Mouse (Mus musculus): ENCODE data around the gene Flvcr1. TPM values are rescaled to one million over a fixed set of nuclear protein-coding genes. Genes with fewer than 3 reads are reported as not detected.

Flvcr1 gene
- total and polyA plus RNA-seq, 2 experiments = 2.7 to 4.1 TPM

- 94% methylated on average over 3 of the region's 3 CpGs for WGBS
- no peaks in the 10 kb centered on the region for H3K4me1 ChIP-seq (ENCODE audit: control insufficient read depth, insufficient read depth, low read length)
- DNase-seq (ENCODE audit: extremely low read depth, low read depth, low spot score) = no peak
Measured at GRCm38 (mm10) chr1:191053555-191053954, 27.6 kb upstream of the Flvcr1 start.

GRCm38 (mm10) chr1:191046231-191046824 lies 20.4 kb upstream of the Flvcr1 start:
- TF ChIP-seq CTCF (IDR thresholded peaks at IDR 0.05; ENCODE audit: low read depth, low read length) = no peak
- TF ChIP-seq POLR2A (IDR thresholded peaks at IDR 0.05; ENCODE audit: extremely low read depth, insufficient read depth, low read length) = no peak
- H3K4me3 ChIP-seq (ENCODE audit: insufficient read depth, low read depth, low read length) = no peak overlapping the region
- no peak overlapping the region for H3K27ac ChIP-seq (replicated peaks; ENCODE audit: insufficient read depth, low read depth, low read length)
- WGBS = 90% methylated on average over 7 of the region's 7 CpGs
- no peaks in the 10 kb centered on the region for H3K4me1 ChIP-seq (ENCODE audit: control insufficient read depth, insufficient read depth, low read length)
- H3K27me3 ChIP-seq (ENCODE audit: control insufficient read depth, insufficient read depth, low read length) = no peaks in the 10 kb centered on the region
- H3K79me2 ChIP-seq (ENCODE audit: control insufficient read depth, insufficient read depth, low read length) = no peaks in the 10 kb centered on the region
- H3K36me3 ChIP-seq (ENCODE audit: control insufficient read depth, insufficient read depth, low read length) = peaks cover 2% of the 10 kb centered on the region; the same call in 1 of the 2 replicates
- H3K9ac ChIP-seq (ENCODE audit: low read depth, low read length) = no peak overlapping the region
- no peak for DNase-seq (ENCODE audit: extremely low read depth, low read depth, low spot score)

More at GRCm38 (mm10) chr1:191053555-191053954, 27.6 kb upstream of the Flvcr1 start:
- Histone ChIP-seq H3K36me3 (ENCODE audit: control insufficient read depth, insufficient read depth, low read length) (peaks cover 5% of the 10 kb centered on the region; the same call in 1 of the 2 replicates), H3K27ac (replicated peaks; ENCODE audit: insufficient read depth, low read depth, low read length) (no peak overlapping the region), H3K27me3 (ENCODE audit: control insufficient read depth, insufficient read depth, low read length) (no peaks in the 10 kb centered on the region), H3K4me3 (ENCODE audit: insufficient read depth, low read depth, low read length) (no peak overlapping the region), H3K79me2 (ENCODE audit: control insufficient read depth, insufficient read depth, low read length) (no peaks in the 10 kb centered on the region), H3K9ac (ENCODE audit: low read depth, low read length) (no peak overlapping the region)
- TF ChIP-seq CTCF (IDR thresholded peaks at IDR 0.05; ENCODE audit: low read depth, low read length) (no peak), POLR2A (IDR thresholded peaks at IDR 0.05; ENCODE audit: extremely low read depth, insufficient read depth, low read length) (no peak)

GRCm38 (mm10) chr1:191045264-191045663 lies 19.3 kb upstream of the Flvcr1 start:
- no peak overlapping the region for H3K27ac ChIP-seq (replicated peaks; ENCODE audit: insufficient read depth, low read depth, low read length)

GRCm38 (mm10) chr1:191042688-191043087 lies 16.7 kb upstream of the Flvcr1 start:
- no peaks in the 10 kb centered on the region for H3K36me3 ChIP-seq (ENCODE audit: control insufficient read depth, insufficient read depth, low read length)
- H3K79me2 ChIP-seq (ENCODE audit: control insufficient read depth, insufficient read depth, low read length) = no peaks in the 10 kb centered on the region
- 72% methylated on average over 3 of the region's 3 CpGs for WGBS
- DNase-seq (ENCODE audit: extremely low read depth, low read depth, low spot score) = no peak
- H3K4me3 ChIP-seq (ENCODE audit: insufficient read depth, low read depth, low read length) = no peak overlapping the region
- H3K9ac ChIP-seq (ENCODE audit: low read depth, low read length) = no peak overlapping the region
- no peaks in the 10 kb centered on the region for H3K27me3 ChIP-seq (ENCODE audit: control insufficient read depth, insufficient read depth, low read length)
- no peak overlapping the region for H3K27ac ChIP-seq (replicated peaks; ENCODE audit: insufficient read depth, low read depth, low read length)
- H3K4me1 ChIP-seq (ENCODE audit: control insufficient read depth, insufficient read depth, low read length) = no peaks in the 10 kb centered on the region
- no peak for TF ChIP-seq POLR2A (IDR thresholded peaks at IDR 0.05; ENCODE audit: extremely low read depth, insufficient read depth, low read length)

More at GRCm38 (mm10) chr1:191045264-191045663, 19.3 kb upstream of the Flvcr1 start:
- Histone ChIP-seq H3K27me3 (ENCODE audit: control insufficient read depth, insufficient read depth, low read length) (no peaks in the 10 kb centered on the region), H3K9ac (ENCODE audit: low read depth, low read length) (no peak overlapping the region), H3K4me3 (ENCODE audit: insufficient read depth, low read depth, low read length) (no peak overlapping the region), H3K79me2 (ENCODE audit: control insufficient read depth, insufficient read depth, low read length) (no peaks in the 10 kb centered on the region), H3K36me3 (ENCODE audit: control insufficient read depth, insufficient read depth, low read length) (peaks cover 2% of the 10 kb centered on the region; the same call in 1 of the 2 replicates), H3K4me1 (ENCODE audit: control insufficient read depth, insufficient read depth, low read length) (no peaks in the 10 kb centered on the region)
- no peak for TF ChIP-seq CTCF (IDR thresholded peaks at IDR 0.05; ENCODE audit: low read depth, low read length)
- no peak for DNase-seq (ENCODE audit: extremely low read depth, low read depth, low spot score)
- WGBS = 98% methylated on average over 2 of the region's 2 CpGs

GRCm38 (mm10) chr1:191042106-191042505 lies 16.1 kb upstream of the Flvcr1 start:
- no peak for DNase-seq (ENCODE audit: extremely low read depth, low read depth, low spot score)
- Histone ChIP-seq H3K4me3 (ENCODE audit: insufficient read depth, low read depth, low read length) (no peak overlapping the region), H3K9ac (ENCODE audit: low read depth, low read length) (no peak overlapping the region), H3K27ac (replicated peaks; ENCODE audit: insufficient read depth, low read depth, low read length) (no peak overlapping the region), H3K79me2 (ENCODE audit: control insufficient read depth, insufficient read depth, low read length) (no peaks in the 10 kb centered on the region), H3K36me3 (ENCODE audit: control insufficient read depth, insufficient read depth, low read length) (no peaks in the 10 kb centered on the region), H3K4me1 (ENCODE audit: control insufficient read depth, insufficient read depth, low read length) (no peaks in the 10 kb centered on the region), H3K27me3 (ENCODE audit: control insufficient read depth, insufficient read depth, low read length) (no peaks in the 10 kb centered on the region)
- TF ChIP-seq CTCF (IDR thresholded peaks at IDR 0.05; ENCODE audit: low read depth, low read length) (no peak), POLR2A (IDR thresholded peaks at IDR 0.05; ENCODE audit: extremely low read depth, insufficient read depth, low read length) (no peak)
- WGBS = 81% methylated on average over 5 of the region's 5 CpGs

- Histone ChIP-seq H3K9ac (ENCODE audit: low read depth, low read length) (no peak overlapping the region), H3K4me3 (ENCODE audit: insufficient read depth, low read depth, low read length) (no peak overlapping the region), H3K27me3 (ENCODE audit: control insufficient read depth, insufficient read depth, low read length) (no peaks in the 10 kb centered on the region), H3K79me2 (ENCODE audit: control insufficient read depth, insufficient read depth, low read length) (no peaks in the 10 kb centered on the region), H3K27ac (replicated peaks; ENCODE audit: insufficient read depth, low read depth, low read length) (no peak overlapping the region), H3K4me1 (ENCODE audit: control insufficient read depth, insufficient read depth, low read length) (no peaks in the 10 kb centered on the region), H3K36me3 (ENCODE audit: control insufficient read depth, insufficient read depth, low read length) (no peaks in the 10 kb centered on the region)
- no peak for DNase-seq (ENCODE audit: extremely low read depth, low read depth, low spot score)
- TF ChIP-seq CTCF (IDR thresholded peaks at IDR 0.05; ENCODE audit: low read depth, low read length) (no peak), POLR2A (IDR thresholded peaks at IDR 0.05; ENCODE audit: extremely low read depth, insufficient read depth, low read length) (no peak)
Measured at GRCm38 (mm10) chr1:191041352-191041751, 15.4 kb upstream of the Flvcr1 start.

Measured in liver, adult 2 months (tissue).